Mouse (Mus musculus): ENCODE measurements at regions not wholly inside any gene's neighbourhood (a gene's known extent, or its start where the extent isn't known, plus 50 kb on each side); places are given as distances from the start of the nearest gene placed in this dataset.

- Histone ChIP-seq H3K27ac (ENCODE audit: low read length) (no peak overlapping the region), H3K36me3 (ENCODE audit: control insufficient read depth, insufficient read depth, low read length) (no peaks in the 10 kb centered on the region), H3K27me3 (ENCODE audit: control insufficient read depth, insufficient read depth, low read depth, low read length) (no peaks in the 10 kb centered on the region), H3K4me3 (ENCODE audit: low read length) (no peak overlapping the region), H3K4me1 (replicated peaks; ENCODE audit: control insufficient read depth, insufficient read depth, low read length) (no peaks in the 10 kb centered on the region), H3K4me2 (ENCODE audit: low read depth, low read length) (no peak overlapping the region), H3K9ac (ENCODE audit: low read length) (no peak overlapping the region), H3K9me3 (ENCODE audit: control insufficient read depth, low read length) (no peaks in the 10 kb centered on the region)
- no peak for ATAC-seq (ENCODE audit: low read depth)
- WGBS, result 28% methylated on average over 4 of the region's 4 CpGs
These were observed 245.1 kb downstream of the 1700009N14Rik start for GRCm38 (mm10) chr4:39695236-39695635.

GRCm38 (mm10) chr4:39697565-39697964 lies 247.5 kb downstream of the 1700009N14Rik start:
- no peaks in the 10 kb centered on the region for H3K36me3 ChIP-seq (ENCODE audit: control insufficient read depth, insufficient read depth, low read length)
- no peak overlapping the region for H3K9ac ChIP-seq (ENCODE audit: low read length)
- H3K4me2 ChIP-seq (ENCODE audit: low read depth, low read length), result no peak overlapping the region
- no peaks in the 10 kb centered on the region for H3K4me1 ChIP-seq (replicated peaks; ENCODE audit: control insufficient read depth, insufficient read depth, low read length)
- no peaks in the 10 kb centered on the region for H3K9me3 ChIP-seq (ENCODE audit: control insufficient read depth, low read length)
- 28% methylated on average over 5 of the region's 5 CpGs for WGBS
- H3K4me3 ChIP-seq (ENCODE audit: low read length), result no peak overlapping the region
- no peak for ATAC-seq (ENCODE audit: low read depth)
- no peak overlapping the region for H3K27ac ChIP-seq (ENCODE audit: low read length)
- H3K27me3 ChIP-seq (ENCODE audit: control insufficient read depth, insufficient read depth, low read depth, low read length), result no peaks in the 10 kb centered on the region

- WGBS, result 79% methylated on average over 2 of the region's 2 CpGs
- H3K27me3 ChIP-seq (ENCODE audit: control insufficient read depth, insufficient read depth, low read depth, low read length), result no peaks in the 10 kb centered on the region
- no peak for ATAC-seq (ENCODE audit: low read depth)
- H3K27ac ChIP-seq (ENCODE audit: low read length), result no peak overlapping the region
- H3K4me2 ChIP-seq (ENCODE audit: low read depth, low read length), result no peak overlapping the region
- no peak overlapping the region for H3K9ac ChIP-seq (ENCODE audit: low read length)
- no peaks in the 10 kb centered on the region for H3K4me1 ChIP-seq (replicated peaks; ENCODE audit: control insufficient read depth, insufficient read depth, low read length)
- no peaks in the 10 kb centered on the region for H3K36me3 ChIP-seq (ENCODE audit: control insufficient read depth, insufficient read depth, low read length)
- no peaks in the 10 kb centered on the region for H3K9me3 ChIP-seq (ENCODE audit: control insufficient read depth, low read length)
- H3K4me3 ChIP-seq (ENCODE audit: low read length), result no peak overlapping the region
These were observed 249.3 kb downstream of the 1700009N14Rik start for GRCm38 (mm10) chr4:39699347-39699746.

- H3K9me3 ChIP-seq (ENCODE audit: control insufficient read depth, low read length), result no peaks in the 10 kb centered on the region
- 84% methylated on average over 6 of the region's 6 CpGs for WGBS
- no peak overlapping the region for H3K4me3 ChIP-seq (ENCODE audit: low read length)
- no peaks in the 10 kb centered on the region for H3K36me3 ChIP-seq (ENCODE audit: control insufficient read depth, insufficient read depth, low read length)
- no peak overlapping the region for H3K4me2 ChIP-seq (ENCODE audit: low read depth, low read length)
- H3K4me1 ChIP-seq (replicated peaks; ENCODE audit: control insufficient read depth, insufficient read depth, low read length), result no peaks in the 10 kb centered on the region
- H3K9ac ChIP-seq (ENCODE audit: low read length), result no peak overlapping the region
- no peak overlapping the region for H3K27ac ChIP-seq (ENCODE audit: low read length)
- no peaks in the 10 kb centered on the region for H3K27me3 ChIP-seq (ENCODE audit: control insufficient read depth, insufficient read depth, low read depth, low read length)
- ATAC-seq (ENCODE audit: low read depth), result no peak
These were observed 267.4 kb downstream of the 1700009N14Rik start for GRCm38 (mm10) chr4:39717477-39717876.

DNA sequence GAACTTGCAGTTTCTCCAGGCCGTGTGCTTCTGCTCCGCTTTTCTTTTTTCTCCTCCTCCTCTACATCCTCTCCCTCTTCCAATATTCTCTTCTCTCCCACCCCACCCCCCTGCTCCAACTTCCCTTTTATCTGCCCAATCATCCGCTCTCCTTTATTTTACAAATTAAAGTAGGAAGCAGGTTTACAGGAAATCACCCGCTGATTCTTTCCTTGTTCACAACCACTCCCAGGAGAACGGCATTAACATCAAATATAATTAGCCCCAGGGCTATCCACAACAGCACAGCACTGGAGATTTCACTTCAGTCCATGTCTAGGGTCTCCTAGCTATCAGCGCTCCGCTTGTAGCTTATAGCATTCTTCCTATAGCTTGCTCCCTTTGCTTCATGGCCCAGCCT lies 268.6 kb downstream of the 1700009N14Rik start:
- Histone ChIP-seq H3K27me3 (ENCODE audit: control insufficient read depth, insufficient read depth, low read depth, low read length) (no peaks in the 10 kb centered on the region), H3K27ac (ENCODE audit: low read length) (no peak overlapping the region), H3K9me3 (ENCODE audit: control insufficient read depth, low read length) (no peaks in the 10 kb centered on the region), H3K4me1 (replicated peaks; ENCODE audit: control insufficient read depth, insufficient read depth, low read length) (no peaks in the 10 kb centered on the region), H3K36me3 (ENCODE audit: control insufficient read depth, insufficient read depth, low read length) (no peaks in the 10 kb centered on the region), H3K4me2 (ENCODE audit: low read depth, low read length) (no peak overlapping the region), H3K4me3 (ENCODE audit: low read length) (no peak overlapping the region), H3K9ac (ENCODE audit: low read length) (no peak overlapping the region)
- WGBS, result 78% methylated on average over 7 of the region's 7 CpGs
- no peak for ATAC-seq (ENCODE audit: low read depth)

DNA sequence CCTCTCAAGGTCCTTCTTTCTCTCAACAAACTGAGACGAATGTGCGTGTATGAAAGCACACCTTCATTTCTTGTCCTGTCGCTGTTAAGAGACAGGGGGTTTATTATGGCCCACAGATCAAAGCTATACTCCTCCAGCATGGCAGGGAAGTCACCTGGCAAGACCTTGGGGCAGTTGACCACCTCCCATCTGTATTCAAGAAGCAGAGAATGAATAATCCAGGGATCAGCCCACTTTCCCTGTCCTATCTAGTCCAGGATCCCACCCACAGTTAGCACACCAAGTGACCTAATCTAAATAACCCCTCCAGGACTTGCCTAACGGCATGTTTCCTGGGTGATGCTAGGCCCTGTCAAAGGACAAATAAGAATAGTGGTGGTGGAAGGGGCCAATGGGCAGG lies 269.9 kb downstream of the 1700009N14Rik start:
- no peak overlapping the region for H3K27ac ChIP-seq (ENCODE audit: low read length)
- H3K9ac ChIP-seq (ENCODE audit: low read length), result no peak overlapping the region
- no peak for ATAC-seq (ENCODE audit: low read depth)
- no peak overlapping the region for H3K4me3 ChIP-seq (ENCODE audit: low read length)
- H3K4me2 ChIP-seq (ENCODE audit: low read depth, low read length), result no peak overlapping the region
- H3K36me3 ChIP-seq (ENCODE audit: control insufficient read depth, insufficient read depth, low read length), result no peaks in the 10 kb centered on the region
- WGBS, result 69% methylated on average over 4 of the region's 4 CpGs
- no peaks in the 10 kb centered on the region for H3K9me3 ChIP-seq (ENCODE audit: control insufficient read depth, low read length)
- H3K4me1 ChIP-seq (replicated peaks; ENCODE audit: control insufficient read depth, insufficient read depth, low read length), result no peaks in the 10 kb centered on the region
- no peaks in the 10 kb centered on the region for H3K27me3 ChIP-seq (ENCODE audit: control insufficient read depth, insufficient read depth, low read depth, low read length)

GRCm38 (mm10) chr4:39721524-39721923 lies 271.4 kb downstream of the 1700009N14Rik start:
- 60% methylated on average over 7 of the region's 7 CpGs for WGBS
- no peaks in the 10 kb centered on the region for H3K4me1 ChIP-seq (replicated peaks; ENCODE audit: control insufficient read depth, insufficient read depth, low read length)
- no peak overlapping the region for H3K4me2 ChIP-seq (ENCODE audit: low read depth, low read length)
- no peaks in the 10 kb centered on the region for H3K36me3 ChIP-seq (ENCODE audit: control insufficient read depth, insufficient read depth, low read length)
- H3K4me3 ChIP-seq (ENCODE audit: low read length), result no peak overlapping the region
- ATAC-seq (ENCODE audit: low read depth), result no peak
- no peaks in the 10 kb centered on the region; the same call in 1 of the 2 replicates for H3K9me3 ChIP-seq (ENCODE audit: control insufficient read depth, low read length)
- H3K27ac ChIP-seq (ENCODE audit: low read length), result no peak overlapping the region
- H3K9ac ChIP-seq (ENCODE audit: low read length), result no peak overlapping the region
- H3K27me3 ChIP-seq (ENCODE audit: control insufficient read depth, insufficient read depth, low read depth, low read length), result no peaks in the 10 kb centered on the region

- no peak for ATAC-seq (ENCODE audit: low read depth)
- no peaks in the 10 kb centered on the region for H3K27me3 ChIP-seq (ENCODE audit: control insufficient read depth, insufficient read depth, low read depth, low read length)
- H3K36me3 ChIP-seq (ENCODE audit: control insufficient read depth, insufficient read depth, low read length), result no peaks in the 10 kb centered on the region
- H3K27ac ChIP-seq (ENCODE audit: low read length), result no peak overlapping the region
- no peak overlapping the region for H3K4me2 ChIP-seq (ENCODE audit: low read depth, low read length)
- no peaks in the 10 kb centered on the region for H3K4me1 ChIP-seq (replicated peaks; ENCODE audit: control insufficient read depth, insufficient read depth, low read length)
- H3K9me3 ChIP-seq (ENCODE audit: control insufficient read depth, low read length), result no peaks in the 10 kb centered on the region; the same call in 1 of the 2 replicates
- no peak overlapping the region for H3K4me3 ChIP-seq (ENCODE audit: low read length)
- WGBS, result 52% methylated on average over 2 of the region's 2 CpGs
- no peak overlapping the region for H3K9ac ChIP-seq (ENCODE audit: low read length)
These were observed 315.5 kb downstream of the 1700009N14Rik start for GRCm38 (mm10) chr4:39765586-39765985.

DNA sequence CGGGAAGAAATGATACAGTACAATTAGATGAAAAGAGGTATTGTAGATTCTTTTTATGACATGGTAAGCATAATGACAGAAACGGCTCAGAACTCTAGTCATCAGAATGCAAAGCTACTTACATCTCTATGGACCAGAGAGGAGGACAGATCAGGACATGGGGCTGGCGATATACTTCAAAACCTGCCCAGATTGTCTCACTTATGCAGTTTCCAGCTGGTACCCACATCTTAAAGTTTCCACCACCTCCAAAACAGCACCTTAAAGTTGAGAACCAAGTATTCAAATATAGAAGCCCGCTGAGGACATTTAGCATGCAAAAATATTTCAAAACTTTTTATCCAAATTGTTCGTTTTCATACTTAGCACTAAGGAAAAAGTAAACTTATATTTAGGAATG lies 341.0 kb downstream of the 1700009N14Rik start:
- no peak overlapping the region for H3K9ac ChIP-seq (ENCODE audit: low read length)
- H3K9me3 ChIP-seq (ENCODE audit: control insufficient read depth, low read length), result no peaks in the 10 kb centered on the region
- H3K27me3 ChIP-seq (ENCODE audit: control insufficient read depth, insufficient read depth, low read depth, low read length), result no peaks in the 10 kb centered on the region
- H3K27ac ChIP-seq (ENCODE audit: low read length), result no peak overlapping the region
- no peak overlapping the region for H3K4me3 ChIP-seq (ENCODE audit: low read length)
- no peaks in the 10 kb centered on the region for H3K36me3 ChIP-seq (ENCODE audit: control insufficient read depth, insufficient read depth, low read length)
- 79% methylated on average over 5 of the region's 5 CpGs for WGBS
- no peak overlapping the region for H3K4me2 ChIP-seq (ENCODE audit: low read depth, low read length)
- no peaks in the 10 kb centered on the region for H3K4me1 ChIP-seq (replicated peaks; ENCODE audit: control insufficient read depth, insufficient read depth, low read length)
- ATAC-seq (ENCODE audit: low read depth), result no peak

- H3K27me3 ChIP-seq (ENCODE audit: control insufficient read depth, insufficient read depth, low read depth, low read length), result no peaks in the 10 kb centered on the region
- H3K9ac ChIP-seq (ENCODE audit: low read length), result no peak overlapping the region
- no peak overlapping the region for H3K4me2 ChIP-seq (ENCODE audit: low read depth, low read length)
- no peak for ATAC-seq (ENCODE audit: low read depth)
- H3K4me1 ChIP-seq (replicated peaks; ENCODE audit: control insufficient read depth, insufficient read depth, low read length), result no peaks in the 10 kb centered on the region
- no peaks in the 10 kb centered on the region for H3K36me3 ChIP-seq (ENCODE audit: control insufficient read depth, insufficient read depth, low read length)
- H3K9me3 ChIP-seq (ENCODE audit: control insufficient read depth, low read length), result no peaks in the 10 kb centered on the region
- H3K27ac ChIP-seq (ENCODE audit: low read length), result no peak overlapping the region
- H3K4me3 ChIP-seq (ENCODE audit: low read length), result no peak overlapping the region
- WGBS, result 44% methylated on average over 3 of the region's 3 CpGs
These were observed 332.9 kb upstream of the Aco1 start for GRCm38 (mm10) chr4:39809950-39810349.

All from lung, embryonic 16.5 days (tissue).